Mouse (Mus musculus): ENCODE measurements around the gene Il1rapl2. TPM values are rescaled to one million over a fixed set of nuclear protein-coding genes. Genes with fewer than 3 reads are reported as not detected.
"Not testable (repeated sequence)": the region's sequence is repeated elsewhere in the genome, so short reads cannot be mapped to it uniquely, and the experiment has no call there.

Gene Il1rapl2
- polyA plus RNA-seq, 1 experiment from 2014 or later, result 0.08 TPM

DNA sequence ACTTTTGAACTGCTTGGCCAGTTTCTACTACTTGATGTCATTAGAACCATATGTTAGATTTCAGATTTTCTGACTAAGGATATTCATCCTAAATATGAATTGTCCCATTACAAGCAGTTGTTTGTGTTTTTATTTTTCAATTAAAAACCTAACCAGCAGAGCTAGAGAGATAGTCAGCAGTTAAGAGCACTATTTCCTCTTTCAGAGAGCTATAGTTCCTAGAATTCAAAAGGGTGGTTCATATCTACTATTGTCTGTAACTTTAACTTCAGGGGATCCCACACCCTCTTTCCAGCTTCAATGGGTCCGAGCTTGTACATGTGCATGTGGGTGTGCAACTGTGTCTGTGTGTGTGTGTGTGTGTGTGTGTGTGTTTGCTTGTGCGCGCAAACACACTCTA, 472.7 kb downstream of the Il1rapl2 start:
- Histone ChIP-seq H3K36me3 (ENCODE audit: control insufficient read depth, insufficient read depth, low read length) (no peaks in the 10 kb centered on the region), H3K4me1 (ENCODE audit: control insufficient read depth, insufficient read depth, low read length) (no peaks in the 10 kb centered on the region), H3K4me3 (ENCODE audit: low read depth, low read length) (no peak overlapping the region), H3K27me3 (ENCODE audit: control insufficient read depth, insufficient read depth, low read length) (no peaks in the 10 kb centered on the region), H3K27ac (ENCODE audit: low read depth, low read length) (no peak overlapping the region), H3K4me2 (no peak overlapping the region), H3K9ac (ENCODE audit: low read length) (no peak overlapping the region), H3K9me3 (ENCODE audit: control insufficient read depth, low read length) (no peaks in the 10 kb centered on the region)
- WGBS, result 81% methylated on average over 3 of the region's 3 CpGs
- ATAC-seq (ENCODE audit: low FRiP score), result no peak
- DNase-seq (ENCODE audit: low spot score, missing footprints), result no peak

DNA sequence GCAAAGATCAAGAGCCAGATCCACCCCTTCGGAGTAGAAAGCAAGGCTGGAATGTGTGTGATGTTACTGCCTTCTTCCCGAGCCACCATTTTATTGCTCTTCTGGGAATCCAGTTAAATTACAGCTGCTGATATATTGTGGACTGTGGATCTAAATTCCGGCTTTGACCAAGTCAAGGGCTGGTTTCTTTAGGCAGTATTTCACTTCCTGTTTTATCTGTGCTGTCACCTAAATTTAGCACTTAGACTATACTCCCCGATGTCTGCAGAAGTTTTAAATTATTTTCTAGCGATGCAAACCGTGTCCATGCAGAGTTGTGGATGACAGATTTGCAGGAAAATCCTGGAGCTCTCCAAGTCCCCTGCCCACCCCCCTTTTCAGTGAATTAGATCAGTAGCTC, 533.5 kb downstream of the Il1rapl2 start:
- DNase-seq (ENCODE audit: low spot score, missing footprints) (no peak), ATAC-seq (ENCODE audit: low FRiP score) (no peak)
- Histone ChIP-seq H3K9me3 (ENCODE audit: control insufficient read depth, low read length) (no peaks in the 10 kb centered on the region), H3K4me2 (no peak overlapping the region), H3K27me3 (ENCODE audit: control insufficient read depth, insufficient read depth, low read length) (no peaks in the 10 kb centered on the region), H3K4me1 (ENCODE audit: control insufficient read depth, insufficient read depth, low read length) (no peaks in the 10 kb centered on the region), H3K4me3 (ENCODE audit: low read depth, low read length) (no peak overlapping the region), H3K9ac (ENCODE audit: low read length) (no peak overlapping the region), H3K27ac (ENCODE audit: low read depth, low read length) (no peak overlapping the region), H3K36me3 (ENCODE audit: control insufficient read depth, insufficient read depth, low read length) (no peaks in the 10 kb centered on the region)
- WGBS, result 81% methylated on average over 6 of the region's 6 CpGs

DNA sequence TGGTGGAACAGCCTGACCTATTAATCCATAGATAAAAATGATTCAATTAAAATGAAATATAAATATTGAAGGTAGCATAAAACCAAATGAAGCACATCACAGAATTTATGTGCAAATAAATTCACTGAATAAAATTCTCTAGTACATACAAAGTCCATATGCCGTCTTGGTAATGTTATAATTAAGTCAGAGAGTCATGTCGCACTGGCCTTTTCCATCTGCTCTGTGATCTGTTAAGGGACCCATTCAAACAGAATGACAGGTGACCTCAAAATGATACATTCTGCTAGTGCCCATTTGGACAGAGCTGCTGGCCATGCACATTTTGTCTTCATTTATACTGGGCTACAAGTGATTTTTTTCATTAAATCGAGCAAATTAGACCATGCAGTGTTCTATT, 534.3 kb downstream of the Il1rapl2 start:
- no peak overlapping the region for H3K4me3 ChIP-seq (ENCODE audit: low read depth, low read length)
- DNase-seq (ENCODE audit: low spot score, missing footprints) (no peak), ATAC-seq (ENCODE audit: low FRiP score) (no peak)
- H3K27me3 ChIP-seq (ENCODE audit: control insufficient read depth, insufficient read depth, low read length), result no peaks in the 10 kb centered on the region
- H3K27ac ChIP-seq (ENCODE audit: low read depth, low read length), result no peak overlapping the region
- H3K9me3 ChIP-seq (ENCODE audit: control insufficient read depth, low read length), result no peaks in the 10 kb centered on the region
- no peak overlapping the region for H3K4me2 ChIP-seq
- no peaks in the 10 kb centered on the region for H3K36me3 ChIP-seq (ENCODE audit: control insufficient read depth, insufficient read depth, low read length)
- H3K4me1 ChIP-seq (ENCODE audit: control insufficient read depth, insufficient read depth, low read length), result no peaks in the 10 kb centered on the region
- no peak overlapping the region for H3K9ac ChIP-seq (ENCODE audit: low read length)
- 57% methylated on average over 3 of the region's 3 CpGs for WGBS

DNA sequence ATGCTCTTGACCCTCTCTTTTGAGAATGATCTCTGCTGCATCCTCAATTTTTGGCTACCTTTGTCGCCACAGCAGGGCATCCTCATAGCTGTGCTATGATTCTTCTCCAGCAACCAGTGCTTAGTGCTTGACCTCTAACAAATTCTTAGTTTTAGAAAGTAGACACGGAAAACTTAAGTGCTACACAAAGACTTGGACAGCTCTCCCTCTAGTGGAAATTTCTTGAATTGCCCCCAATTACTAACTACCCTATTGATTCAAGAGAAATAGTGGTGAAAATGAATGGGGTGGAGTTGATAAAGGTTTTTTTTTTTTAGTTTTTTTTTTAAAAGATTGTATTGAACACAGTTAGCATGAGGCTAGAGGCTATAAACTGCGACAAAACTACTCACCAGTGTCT, 599.7 kb downstream of the Il1rapl2 start:
- no peak for ATAC-seq (ENCODE audit: low FRiP score)
- H3K4me1 ChIP-seq (ENCODE audit: control insufficient read depth, insufficient read depth, low read length), result no peaks in the 10 kb centered on the region
- WGBS, result 17% methylated on average over 3 of the region's 3 CpGs
- H3K27me3 ChIP-seq (ENCODE audit: control insufficient read depth, insufficient read depth, low read length), result no peaks in the 10 kb centered on the region
- H3K4me2 ChIP-seq, result no peak overlapping the region
- no peaks in the 10 kb centered on the region for H3K9me3 ChIP-seq (ENCODE audit: control insufficient read depth, low read length)
- no peak overlapping the region for H3K27ac ChIP-seq (ENCODE audit: low read depth, low read length)
- H3K9ac ChIP-seq (ENCODE audit: low read length), result no peak overlapping the region
- peak; percentile 84 for DNase-seq (ENCODE audit: low spot score, missing footprints)
- no peaks in the 10 kb centered on the region for H3K36me3 ChIP-seq (ENCODE audit: control insufficient read depth, insufficient read depth, low read length)
- no peak overlapping the region for H3K4me3 ChIP-seq (ENCODE audit: low read depth, low read length)

DNA sequence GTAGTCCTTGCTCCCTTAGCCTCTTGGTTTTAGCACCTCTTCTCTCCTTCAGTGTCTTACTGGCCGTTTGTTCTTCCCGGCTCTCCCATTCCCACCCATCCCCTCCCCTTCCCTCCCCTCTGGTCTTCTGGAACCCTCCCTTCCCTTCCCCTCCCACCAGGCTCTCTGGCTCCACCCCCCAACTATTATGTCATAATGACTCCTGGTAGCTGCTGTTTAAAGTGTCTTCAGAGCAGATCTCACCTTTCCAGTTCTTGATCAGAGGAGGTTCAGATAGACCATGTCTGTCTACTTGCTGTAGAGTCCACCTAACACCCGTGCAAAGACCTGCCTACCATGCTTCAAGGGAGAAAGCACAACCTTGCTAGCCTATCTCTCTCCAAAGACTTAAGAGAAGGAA, 639.1 kb downstream of the Il1rapl2 start, which contains the start of gene Tex13a:
Gene Tex13a (minus strand): TSS at position 101 of the 400 bp plus-strand sequence.
- H3K4me2 ChIP-seq, result no peak within 1 kb of the TSS
- ATAC-seq (ENCODE audit: low FRiP score), result no peak

DNA sequence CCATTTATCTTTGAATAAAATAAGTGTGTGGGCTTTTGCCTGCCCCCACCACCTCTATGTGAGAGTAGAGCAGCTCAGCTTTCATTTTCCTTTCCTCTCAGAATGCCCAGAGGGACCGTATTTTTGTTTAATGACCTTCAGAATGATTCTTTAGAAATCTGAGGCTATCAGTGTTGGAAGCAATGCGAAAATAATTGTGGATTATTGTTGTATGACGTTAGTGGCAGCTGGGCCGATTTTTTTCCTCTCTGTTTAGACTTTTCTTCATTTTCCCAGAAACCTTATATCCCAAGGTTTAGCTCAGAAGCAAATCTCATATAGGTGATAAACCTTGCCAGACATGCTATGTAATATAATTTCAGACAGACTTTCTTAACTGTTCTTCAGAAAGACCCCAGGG, 664.2 kb downstream of the Il1rapl2 start:
- Histone ChIP-seq H3K36me3 (ENCODE audit: control insufficient read depth, insufficient read depth, low read length) (no peaks in the 10 kb centered on the region), H3K4me2 (no peak overlapping the region), H3K4me3 (ENCODE audit: low read depth, low read length) (no peak overlapping the region), H3K9ac (ENCODE audit: low read length) (no peak overlapping the region), H3K27me3 (ENCODE audit: control insufficient read depth, insufficient read depth, low read length) (no peaks in the 10 kb centered on the region), H3K9me3 (ENCODE audit: control insufficient read depth, low read length) (no peaks in the 10 kb centered on the region), H3K4me1 (ENCODE audit: control insufficient read depth, insufficient read depth, low read length) (no peaks in the 10 kb centered on the region), H3K27ac (ENCODE audit: low read depth, low read length) (no peak overlapping the region)
- DNase-seq (ENCODE audit: low spot score, missing footprints) (no peak), ATAC-seq (ENCODE audit: low FRiP score) (no peak)
- WGBS, result 82% methylated on average over 4 of the region's 4 CpGs

More for the DNA sequence above, 639.1 kb downstream of the Il1rapl2 start, which contains the start of gene Tex13a:
- Histone ChIP-seq H3K4me3 (ENCODE audit: low read depth, low read length) (no peak within 1 kb of the TSS), H3K27ac (ENCODE audit: low read depth, low read length) (no peak within 1 kb of the TSS), H3K9me3 (ENCODE audit: control insufficient read depth, low read length) (no peaks in the 10 kb centered on the region), H3K36me3 (ENCODE audit: control insufficient read depth, insufficient read depth, low read length) (no peaks in the 10 kb centered on the region), H3K4me1 (ENCODE audit: control insufficient read depth, insufficient read depth, low read length) (no peaks in the 10 kb centered on the region), H3K9ac (ENCODE audit: low read length) (no peak within 1 kb of the TSS), H3K27me3 (ENCODE audit: control insufficient read depth, insufficient read depth, low read length) (no peaks in the 10 kb centered on the region)
- 90% methylated on average over 3 of the region's 3 CpGs for WGBS
- no peak for DNase-seq (ENCODE audit: low spot score, missing footprints)

DNA sequence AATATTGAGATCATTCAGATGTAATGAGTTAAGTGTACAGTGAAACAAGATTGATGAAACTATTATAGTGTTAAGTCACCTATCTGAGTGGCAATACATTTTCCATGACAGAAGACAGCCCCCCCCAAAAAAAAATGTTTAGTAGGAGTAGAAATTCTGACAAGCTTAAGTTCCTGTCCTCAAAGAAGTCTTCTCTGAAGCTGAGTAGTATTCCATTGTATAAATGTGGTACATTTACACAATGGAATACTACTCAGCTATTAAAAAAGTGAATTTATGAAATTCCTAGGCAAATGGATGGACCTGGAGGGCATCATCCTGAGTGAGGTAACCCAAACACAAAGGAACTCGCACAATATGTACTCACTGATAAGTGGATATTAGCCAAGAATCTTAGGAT, 778.3 kb downstream of the Il1rapl2 start:
- not testable (repeated sequence) for H3K27me3 ChIP-seq (ENCODE audit: control insufficient read depth, insufficient read depth, low read length); H3K9ac ChIP-seq (ENCODE audit: low read length); H3K4me1 ChIP-seq (ENCODE audit: control insufficient read depth, insufficient read depth, low read length); H3K4me3 ChIP-seq (ENCODE audit: low read depth, low read length); ATAC-seq (ENCODE audit: low FRiP score); H3K27ac ChIP-seq (ENCODE audit: low read depth, low read length); H3K36me3 ChIP-seq (ENCODE audit: control insufficient read depth, insufficient read depth, low read length); H3K4me2 ChIP-seq; H3K9me3 ChIP-seq (ENCODE audit: control insufficient read depth, low read length)
- 75% methylated on average over 1 of the region's 1 CpGs for WGBS
- peak; percentile 90 for DNase-seq (ENCODE audit: low spot score, missing footprints)

DNA sequence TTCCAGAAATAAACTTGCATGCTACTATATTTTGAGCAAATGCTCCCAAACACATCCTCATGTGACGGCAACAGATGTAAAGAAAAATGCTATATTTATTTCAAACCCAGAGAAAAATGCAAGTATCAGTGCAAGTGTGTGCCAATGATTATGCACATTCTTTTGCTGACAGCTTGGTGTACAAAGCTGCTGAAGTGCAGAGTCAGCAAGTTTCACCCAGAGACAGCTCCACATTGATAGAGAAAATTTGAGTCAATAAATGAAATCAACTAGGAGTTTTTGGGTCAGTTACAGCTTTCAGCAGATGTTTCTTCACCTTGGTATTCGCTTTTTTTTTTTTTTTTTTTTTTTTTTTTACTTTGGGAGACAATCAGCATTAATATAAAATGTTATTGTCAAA, 863.4 kb downstream of the Il1rapl2 start:
- H3K27ac ChIP-seq (ENCODE audit: low read depth, low read length), result no peak overlapping the region
- H3K9me3 ChIP-seq (ENCODE audit: control insufficient read depth, low read length), result no peaks in the 10 kb centered on the region
- no peaks in the 10 kb centered on the region for H3K27me3 ChIP-seq (ENCODE audit: control insufficient read depth, insufficient read depth, low read length)
- ATAC-seq (ENCODE audit: low FRiP score), result no peak
- H3K36me3 ChIP-seq (ENCODE audit: control insufficient read depth, insufficient read depth, low read length), result no peaks in the 10 kb centered on the region
- H3K4me2 ChIP-seq, result no peak overlapping the region
- WGBS, result 62% methylated on average over 2 of the region's 2 CpGs
- H3K9ac ChIP-seq (ENCODE audit: low read length), result no peak overlapping the region
- DNase-seq (ENCODE audit: low spot score, missing footprints), result no peak
- no peaks in the 10 kb centered on the region for H3K4me1 ChIP-seq (ENCODE audit: control insufficient read depth, insufficient read depth, low read length)
- H3K4me3 ChIP-seq (ENCODE audit: low read depth, low read length), result no peak overlapping the region

DNA sequence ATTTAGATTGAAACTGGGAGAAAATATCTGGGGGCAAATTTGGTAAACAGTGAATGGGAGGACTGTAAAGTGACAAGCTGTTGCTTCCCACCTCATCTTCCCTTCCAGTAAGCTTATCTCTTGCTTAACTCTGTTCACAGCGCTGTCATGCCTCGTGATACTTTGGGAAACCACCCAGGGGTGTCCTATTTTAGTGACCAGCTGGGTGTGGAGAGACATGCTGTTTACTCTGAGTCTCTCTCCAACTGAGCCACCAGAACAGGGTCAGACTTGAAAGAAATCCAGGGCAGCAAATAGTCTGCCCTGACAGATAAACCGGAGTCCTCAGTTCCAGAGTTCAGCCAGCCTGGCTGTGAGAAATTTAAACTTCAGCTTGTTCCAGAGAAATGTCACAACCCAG, 867.5 kb downstream of the Il1rapl2 start:
- Histone ChIP-seq H3K27ac (ENCODE audit: low read depth, low read length) (no peak overlapping the region), H3K4me3 (ENCODE audit: low read depth, low read length) (no peak overlapping the region), H3K9me3 (ENCODE audit: control insufficient read depth, low read length) (no peaks in the 10 kb centered on the region), H3K4me2 (no peak overlapping the region), H3K4me1 (ENCODE audit: control insufficient read depth, insufficient read depth, low read length) (no peaks in the 10 kb centered on the region), H3K36me3 (ENCODE audit: control insufficient read depth, insufficient read depth, low read length) (no peaks in the 10 kb centered on the region), H3K27me3 (ENCODE audit: control insufficient read depth, insufficient read depth, low read length) (no peaks in the 10 kb centered on the region), H3K9ac (ENCODE audit: low read length) (no peak overlapping the region)
- no peak for DNase-seq (ENCODE audit: low spot score, missing footprints)
- 66% methylated on average over 3 of the region's 3 CpGs for WGBS
- no peak for ATAC-seq (ENCODE audit: low FRiP score)

DNA sequence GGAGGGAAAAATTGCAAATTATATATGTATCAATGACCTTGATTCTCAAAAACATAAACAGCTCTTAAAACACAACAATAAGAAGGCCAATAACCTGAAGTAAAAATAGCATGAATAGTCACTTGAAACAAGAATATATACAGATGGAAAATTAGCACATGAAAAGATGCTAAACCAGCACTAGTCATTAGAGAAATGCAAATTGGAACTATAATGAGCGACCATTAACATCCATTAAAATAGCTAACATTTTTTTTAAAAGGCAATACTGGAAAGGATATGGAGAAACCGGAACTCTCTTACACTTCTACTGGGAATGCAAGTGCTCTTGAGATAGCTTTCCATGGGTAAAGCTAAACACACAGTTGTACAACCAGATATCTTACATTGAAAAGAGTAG, 879.4 kb downstream of the Il1rapl2 start:
- no peak for ATAC-seq (ENCODE audit: low FRiP score)

More for the DNA sequence above, 879.4 kb downstream of the Il1rapl2 start:
- H3K27ac ChIP-seq (ENCODE audit: low read depth, low read length), result no peak overlapping the region
- H3K4me3 ChIP-seq (ENCODE audit: low read depth, low read length), result no peak overlapping the region
- no peaks in the 10 kb centered on the region for H3K4me1 ChIP-seq (ENCODE audit: control insufficient read depth, insufficient read depth, low read length)
- no peaks in the 10 kb centered on the region for H3K9me3 ChIP-seq (ENCODE audit: control insufficient read depth, low read length)
- H3K27me3 ChIP-seq (ENCODE audit: control insufficient read depth, insufficient read depth, low read length), result no peaks in the 10 kb centered on the region
- H3K36me3 ChIP-seq (ENCODE audit: control insufficient read depth, insufficient read depth, low read length), result no peaks in the 10 kb centered on the region
- H3K4me2 ChIP-seq, result no peak overlapping the region
- DNase-seq (ENCODE audit: low spot score, missing footprints), result no peak
- no peak overlapping the region for H3K9ac ChIP-seq (ENCODE audit: low read length)
- 90% methylated on average over 2 of the region's 2 CpGs for WGBS

Data from midbrain, embryonic 11.5 days (tissue).